Mouse (Mus musculus): ENCODE data around the gene Krt31. TPM values are rescaled to one million over a fixed set of nuclear protein-coding genes. Genes with fewer than 3 reads are reported as not detected.

The Krt31 gene
- polyA plus RNA-seq, 1 experiment from 2014 or later: 0.07 TPM

DNA sequence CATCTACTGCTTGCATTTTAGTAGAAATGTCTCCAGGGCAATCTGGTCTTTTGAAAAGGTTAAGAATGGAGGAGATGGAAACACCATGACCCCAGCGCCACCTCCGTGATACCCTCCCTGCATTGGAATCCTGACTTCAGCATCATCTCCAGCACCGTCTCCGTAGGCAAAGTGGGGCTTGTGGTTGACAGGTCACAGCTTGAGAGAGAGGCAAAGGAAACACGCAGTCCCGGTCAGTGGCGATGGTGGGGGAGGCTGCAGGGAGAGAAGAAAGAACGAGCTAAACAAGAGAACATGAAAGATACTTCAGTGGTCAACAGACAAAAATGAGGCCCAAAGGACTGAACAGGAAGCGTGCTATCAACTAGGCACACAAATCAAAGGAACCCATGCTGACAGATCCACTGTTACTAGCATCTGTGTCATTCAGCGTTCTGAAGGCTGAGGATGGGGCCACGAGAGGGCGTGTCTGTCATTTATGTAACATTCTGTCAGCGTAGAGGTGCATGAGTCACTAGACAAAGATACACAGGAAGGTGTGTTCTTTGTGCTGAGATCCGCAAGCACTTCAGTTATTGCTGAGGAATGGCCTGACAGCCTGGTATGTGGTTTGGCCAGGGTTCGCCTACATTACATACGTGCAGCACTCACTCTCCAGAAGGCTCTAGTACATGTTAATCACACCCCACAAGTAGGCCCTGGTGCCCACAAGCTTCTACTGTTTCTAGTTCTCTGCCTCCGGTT is 17.1 kb upstream of the Krt31 start:
- no peaks in the 10 kb centered on the region for H3K9me3 ChIP-seq (ENCODE audit: control insufficient read depth)
- no peak overlapping the region for H3K9ac ChIP-seq (ENCODE audit: low read depth, low read length)
- no peaks in the 10 kb centered on the region; the same call in 1 of the 2 replicates for H3K4me1 ChIP-seq (replicated peaks; ENCODE audit: control insufficient read depth, insufficient read depth, low read length)
- ATAC-seq: peak; percentile 69
- H3K27ac ChIP-seq (ENCODE audit: low read depth, low read length): no peak overlapping the region
- peak; percentile 77 for TF ChIP-seq CTCF (IDR thresholded peaks at IDR 0.05; ENCODE audit: low read depth)
- no peaks in the 10 kb centered on the region for H3K27me3 ChIP-seq (replicated peaks; ENCODE audit: control insufficient read depth, insufficient read depth, low read length)
- 56% methylated on average over 17 of the region's 17 CpGs for WGBS
- H3K4me2 ChIP-seq (replicated peaks; ENCODE audit: low read depth): no peak overlapping the region
- no peaks in the 10 kb centered on the region for H3K36me3 ChIP-seq (ENCODE audit: control insufficient read depth, insufficient read depth)
- no peak overlapping the region for H3K4me3 ChIP-seq (ENCODE audit: low read depth, low read length)

- Histone ChIP-seq H3K27me3 (replicated peaks; ENCODE audit: control insufficient read depth, insufficient read depth, low read length) (no peaks in the 10 kb centered on the region), H3K27ac (ENCODE audit: low read depth, low read length) (no peak overlapping the region), H3K4me2 (replicated peaks; ENCODE audit: low read depth) (no peak overlapping the region), H3K4me1 (replicated peaks; ENCODE audit: control insufficient read depth, insufficient read depth, low read length) (no peaks in the 10 kb centered on the region; the same call in 1 of the 2 replicates), H3K9me3 (ENCODE audit: control insufficient read depth) (no peaks in the 10 kb centered on the region), H3K9ac (ENCODE audit: low read depth, low read length) (no peak overlapping the region), H3K4me3 (ENCODE audit: low read depth, low read length) (no peak overlapping the region), H3K36me3 (ENCODE audit: control insufficient read depth, insufficient read depth) (no peaks in the 10 kb centered on the region)
- TF ChIP-seq CTCF (IDR thresholded peaks at IDR 0.05; ENCODE audit: low read depth): no peak
- 61% methylated on average over 12 of the region's 12 CpGs for WGBS
- no peak for ATAC-seq
Observed at GRCm38 (mm10) chr11:100066236-100067010, 16.1 kb upstream of the Krt31 start.

GRCm38 (mm10) chr11:100058875-100059274 is 8.5 kb upstream of the Krt31 start:
- Histone ChIP-seq H3K9ac (ENCODE audit: low read depth, low read length) (no peak overlapping the region), H3K4me3 (ENCODE audit: low read depth, low read length) (no peak overlapping the region), H3K9me3 (ENCODE audit: control insufficient read depth) (no peaks in the 10 kb centered on the region), H3K27me3 (replicated peaks; ENCODE audit: control insufficient read depth, insufficient read depth, low read length) (no peaks in the 10 kb centered on the region), H3K27ac (ENCODE audit: low read depth, low read length) (no peak overlapping the region), H3K4me2 (replicated peaks; ENCODE audit: low read depth) (no peak overlapping the region), H3K36me3 (ENCODE audit: control insufficient read depth, insufficient read depth) (no peaks in the 10 kb centered on the region), H3K4me1 (replicated peaks; ENCODE audit: control insufficient read depth, insufficient read depth, low read length) (no peaks in the 10 kb centered on the region)
- WGBS: 78% methylated on average over 8 of the region's 8 CpGs
- peak; percentile 49 for TF ChIP-seq CTCF (IDR thresholded peaks at IDR 0.05; ENCODE audit: low read depth)
- no peak for ATAC-seq

DNA sequence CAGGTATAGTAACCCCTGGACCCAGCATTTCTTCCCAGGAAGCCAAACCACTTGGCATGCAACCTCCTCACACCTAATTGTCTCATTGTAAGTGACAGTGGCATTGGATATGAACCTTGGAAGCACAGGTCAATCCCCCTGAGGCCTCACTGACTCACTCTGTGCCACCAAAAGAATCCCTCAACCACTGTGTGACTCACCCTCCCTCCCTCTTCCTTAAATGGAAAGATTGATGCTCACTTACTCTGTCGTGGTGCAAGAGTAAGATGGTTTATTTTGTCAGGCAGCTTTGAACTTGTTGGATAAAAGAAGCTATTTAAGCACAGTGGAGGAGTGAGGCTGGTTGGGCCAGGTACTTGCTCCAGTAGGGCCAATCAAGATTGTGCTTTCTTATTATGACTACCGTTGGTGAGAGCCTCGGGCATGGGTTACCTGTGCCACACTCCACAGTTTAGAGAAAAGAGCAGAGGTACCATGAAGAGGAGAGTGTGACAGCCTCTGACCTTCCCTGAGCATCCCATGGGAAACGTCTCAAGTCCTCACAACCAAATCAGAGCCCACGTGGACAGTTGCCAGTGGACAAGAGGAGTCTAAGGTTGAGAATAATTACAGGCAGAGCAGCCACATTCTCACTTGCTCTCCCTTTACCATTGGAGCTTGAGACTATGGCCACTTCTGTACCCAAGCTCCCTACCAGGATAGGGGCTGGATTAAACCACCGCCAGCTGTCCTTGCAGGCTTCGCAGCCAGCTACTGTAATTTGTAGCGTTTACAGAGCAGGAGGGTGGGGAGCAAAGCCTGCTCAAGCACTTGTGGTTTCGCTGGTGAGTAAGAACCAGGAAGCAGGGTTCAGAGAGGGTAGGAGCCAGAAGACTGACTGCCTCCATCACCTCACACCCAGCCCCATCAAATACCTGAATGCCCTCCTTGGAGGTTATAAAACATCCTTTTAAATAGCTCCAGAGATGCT is 5.6 kb upstream of the Krt31 start:
- no peak for ATAC-seq
- no peak overlapping the region for H3K27ac ChIP-seq (ENCODE audit: low read depth, low read length)
- H3K4me2 ChIP-seq (replicated peaks; ENCODE audit: low read depth): no peak overlapping the region
- peaks cover 3% of the 10 kb centered on the region; the same call in 1 of the 2 replicates for H3K27me3 ChIP-seq (replicated peaks; ENCODE audit: control insufficient read depth, insufficient read depth, low read length)
- no peak overlapping the region for H3K9ac ChIP-seq (ENCODE audit: low read depth, low read length)
- no peak for TF ChIP-seq CTCF (IDR thresholded peaks at IDR 0.05; ENCODE audit: low read depth)
- H3K4me3 ChIP-seq (ENCODE audit: low read depth, low read length): no peak overlapping the region
- WGBS: 59% methylated on average over 9 of the region's 9 CpGs
- no peaks in the 10 kb centered on the region for H3K9me3 ChIP-seq (ENCODE audit: control insufficient read depth)
- H3K36me3 ChIP-seq (ENCODE audit: control insufficient read depth, insufficient read depth): no peaks in the 10 kb centered on the region
- H3K4me1 ChIP-seq (replicated peaks; ENCODE audit: control insufficient read depth, insufficient read depth, low read length): no peaks in the 10 kb centered on the region

DNA sequence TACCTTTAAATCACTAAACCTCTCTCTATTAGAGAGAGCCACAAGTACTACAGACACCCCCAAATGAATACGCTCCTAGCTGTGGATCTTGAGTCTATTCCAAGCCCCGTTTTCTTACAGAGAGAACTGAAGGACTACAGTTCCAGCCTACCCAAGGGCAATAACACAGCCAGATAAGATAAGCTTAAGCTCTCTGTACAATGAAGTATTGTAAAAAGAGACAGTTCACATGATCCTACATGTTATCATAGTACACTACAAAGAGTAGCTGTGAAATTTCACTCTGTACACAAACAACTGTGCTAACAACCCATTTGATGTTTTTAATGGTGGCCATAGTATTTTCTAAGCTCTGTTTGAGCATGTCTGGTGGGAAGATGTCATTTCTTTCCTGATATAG is 3.2 kb downstream of the Krt31 start:
- no peak for TF ChIP-seq CTCF (IDR thresholded peaks at IDR 0.05; ENCODE audit: low read depth)
- Histone ChIP-seq H3K9me3 (ENCODE audit: control insufficient read depth) (no peaks in the 10 kb centered on the region), H3K9ac (ENCODE audit: low read depth, low read length) (no peak overlapping the region), H3K4me1 (replicated peaks; ENCODE audit: control insufficient read depth, insufficient read depth, low read length) (peaks cover 5% of the 10 kb centered on the region; the same call in 1 of the 2 replicates), H3K27me3 (replicated peaks; ENCODE audit: control insufficient read depth, insufficient read depth, low read length) (peaks cover 8% of the 10 kb centered on the region), H3K4me3 (ENCODE audit: low read depth, low read length) (no peak overlapping the region), H3K27ac (ENCODE audit: low read depth, low read length) (no peak overlapping the region), H3K36me3 (ENCODE audit: control insufficient read depth, insufficient read depth) (no peaks in the 10 kb centered on the region), H3K4me2 (replicated peaks; ENCODE audit: low read depth) (no peak overlapping the region)
- ATAC-seq: peak; percentile 53; the same call in 1 of the 2 replicates
- 36% methylated on average over 2 of the region's 2 CpGs for WGBS
